Mouse (Mus musculus): ENCODE results near the gene Plekha7. TPM values are rescaled to one million over a fixed set of nuclear protein-coding genes. Genes with fewer than 3 reads are reported as not detected.
"Not testable (repeated sequence)": the region's sequence is repeated elsewhere in the genome, so short reads cannot be mapped to it uniquely, and the experiment has no call there.

Plekha7 gene
- total RNA-seq, 2 experiments from 2014 or later = 13.8 to 14.6 TPM

GRCm38 (mm10) chr7:116131390-116131789 is 176.8 kb downstream of the Plekha7 start:
- DNase-seq = peak; percentile 39 to 56

DNA sequence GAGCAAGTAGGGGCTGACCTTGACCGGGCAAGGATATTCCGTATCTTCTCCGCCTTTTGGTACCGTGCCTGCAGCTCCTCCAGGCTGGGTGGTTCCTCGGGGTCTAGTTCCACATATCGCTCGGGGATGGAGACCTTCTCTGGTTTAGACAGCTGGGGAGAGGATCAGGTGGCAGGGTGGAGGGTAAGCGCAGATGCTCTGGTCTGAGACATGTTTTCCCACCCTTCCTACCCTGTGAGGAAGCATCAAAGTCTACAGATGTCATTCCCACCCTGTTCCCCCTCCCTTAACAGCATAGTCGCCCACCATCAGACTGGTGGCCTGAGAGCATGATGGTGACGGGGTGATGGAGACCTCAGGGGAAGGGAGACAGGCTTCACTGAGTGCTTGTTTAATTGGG is 178.8 kb downstream of the Plekha7 start:
- DNase-seq = no peak

DNA sequence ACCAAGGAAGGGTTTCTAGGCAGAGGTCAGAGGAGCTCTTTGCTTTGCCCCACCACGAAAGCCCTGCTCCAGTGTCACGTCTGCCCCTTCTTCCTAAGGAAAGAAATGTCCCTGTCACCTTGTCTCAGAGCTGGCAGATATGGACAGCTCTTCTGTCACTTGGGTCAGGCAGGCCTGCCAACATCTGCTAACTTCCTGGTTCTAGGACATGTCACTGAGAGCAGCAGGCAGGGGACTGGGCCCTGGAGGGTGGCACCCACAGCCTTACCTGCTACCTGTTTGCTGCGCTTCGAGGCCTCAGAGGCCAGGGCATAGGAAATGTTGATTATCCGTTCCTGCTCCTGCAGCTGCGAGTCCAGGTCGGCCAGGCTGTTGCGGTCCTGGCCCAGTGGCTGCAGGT is 179.9 kb downstream of the Plekha7 start:
- no peak for DNase-seq

- DNase-seq = no peak
These were observed 181.1 kb downstream of the Plekha7 start for GRCm38 (mm10) chr7:116127052-116127451.

- no peak for DNase-seq
These were observed 182.5 kb downstream of the Plekha7 start for GRCm38 (mm10) chr7:116125671-116126070.

- no peak for DNase-seq
These were observed 184.1 kb downstream of the Plekha7 start for GRCm38 (mm10) chr7:116124057-116124456.

DNA sequence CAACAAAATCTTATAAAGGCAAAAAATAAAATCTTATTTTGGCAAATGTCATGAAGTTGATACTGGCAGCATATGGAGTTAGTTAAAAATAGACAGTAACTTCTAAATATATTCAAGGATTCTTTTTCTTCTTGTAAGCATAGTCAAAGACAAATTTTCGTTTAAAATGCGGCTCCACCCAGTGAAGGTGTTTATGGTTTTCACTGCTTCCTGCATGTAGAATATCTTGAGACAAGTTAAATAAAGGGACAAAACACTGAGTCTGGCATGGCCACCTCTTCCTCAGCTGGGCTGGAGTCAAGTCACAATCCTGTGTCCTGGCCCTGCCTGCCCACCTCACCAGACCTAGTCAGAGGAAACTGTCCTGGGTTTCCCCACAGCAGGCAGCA is 184.6 kb downstream of the Plekha7 start:
- no peak for DNase-seq

DNA sequence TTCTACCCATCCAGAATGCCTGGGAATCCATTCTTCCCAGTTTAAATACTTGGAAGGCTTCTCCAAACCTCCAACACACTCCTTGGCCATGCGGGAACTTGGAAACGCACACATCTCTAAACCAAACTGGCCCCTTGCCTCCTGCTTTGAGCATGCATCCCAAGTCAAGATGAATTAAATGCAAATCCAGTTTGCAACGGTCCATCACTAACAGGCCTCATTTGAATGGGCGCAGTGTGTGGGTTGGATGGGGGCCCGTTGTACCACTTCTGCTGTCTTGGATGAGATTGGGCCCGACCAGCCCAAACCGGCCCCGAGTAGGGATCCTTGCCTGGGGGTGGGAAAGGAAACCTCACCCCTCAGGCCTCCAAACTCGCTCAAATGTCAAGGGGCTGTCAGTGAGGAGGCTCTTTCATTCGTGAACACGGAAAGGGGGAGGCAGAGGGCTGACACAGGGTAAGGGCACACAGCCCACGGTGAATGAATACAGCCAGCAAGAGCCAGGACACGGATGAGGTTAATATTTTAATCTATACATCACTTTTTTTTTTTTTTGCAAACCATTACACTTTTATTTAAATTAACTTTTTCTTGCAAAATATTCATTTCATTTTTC is 185.1 kb downstream of the Plekha7 start:
- no peak for DNase-seq

DNA sequence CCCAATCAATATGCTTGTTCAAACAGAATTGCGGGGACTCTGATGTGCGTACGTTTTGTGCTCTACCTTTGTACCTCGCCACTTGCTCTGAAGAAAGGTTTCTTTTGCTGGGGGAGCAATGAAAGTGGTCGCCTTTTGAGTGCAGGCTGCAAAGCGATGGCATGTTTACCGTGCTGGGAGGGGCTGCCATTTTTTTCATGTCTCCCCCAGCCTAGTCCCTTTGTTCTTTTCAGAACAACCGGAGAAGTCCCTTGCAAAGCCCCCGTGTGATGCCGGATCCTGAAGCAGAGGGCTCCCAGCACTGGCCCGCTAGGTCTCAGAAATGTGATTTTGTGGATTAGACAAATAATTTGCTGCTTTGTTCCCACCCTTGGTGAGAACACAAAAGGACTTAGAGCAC is 187.0 kb downstream of the Plekha7 start:
- no peak for DNase-seq

GRCm38 (mm10) chr7:116120737-116121136 is 187.4 kb downstream of the Plekha7 start:
- DNase-seq = no peak

- DNase-seq = no peak
These were observed 188.8 kb downstream of the Plekha7 start for GRCm38 (mm10) chr7:116119306-116119857.

DNA sequence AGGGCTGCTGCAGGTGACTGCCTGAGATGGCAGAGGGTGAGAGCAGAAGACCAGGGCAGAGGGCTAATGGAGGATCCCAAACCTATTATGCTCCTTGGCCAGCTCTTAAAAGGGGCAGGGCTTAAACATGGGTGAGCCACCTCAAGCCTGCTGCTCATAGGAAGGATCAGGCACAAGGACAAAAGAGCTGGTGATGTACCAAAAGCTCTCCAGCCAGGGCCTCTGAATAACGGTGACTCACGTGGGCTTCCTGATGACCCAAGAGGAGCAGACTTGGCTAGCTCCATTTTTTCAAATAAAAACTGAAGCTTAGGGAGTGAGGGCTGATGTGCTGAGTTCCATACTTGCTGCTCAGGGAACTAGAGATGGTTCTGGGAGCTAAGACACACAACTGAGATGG is 192.2 kb downstream of the Plekha7 start:
- DNase-seq = peak; percentile 71 to 75

DNA sequence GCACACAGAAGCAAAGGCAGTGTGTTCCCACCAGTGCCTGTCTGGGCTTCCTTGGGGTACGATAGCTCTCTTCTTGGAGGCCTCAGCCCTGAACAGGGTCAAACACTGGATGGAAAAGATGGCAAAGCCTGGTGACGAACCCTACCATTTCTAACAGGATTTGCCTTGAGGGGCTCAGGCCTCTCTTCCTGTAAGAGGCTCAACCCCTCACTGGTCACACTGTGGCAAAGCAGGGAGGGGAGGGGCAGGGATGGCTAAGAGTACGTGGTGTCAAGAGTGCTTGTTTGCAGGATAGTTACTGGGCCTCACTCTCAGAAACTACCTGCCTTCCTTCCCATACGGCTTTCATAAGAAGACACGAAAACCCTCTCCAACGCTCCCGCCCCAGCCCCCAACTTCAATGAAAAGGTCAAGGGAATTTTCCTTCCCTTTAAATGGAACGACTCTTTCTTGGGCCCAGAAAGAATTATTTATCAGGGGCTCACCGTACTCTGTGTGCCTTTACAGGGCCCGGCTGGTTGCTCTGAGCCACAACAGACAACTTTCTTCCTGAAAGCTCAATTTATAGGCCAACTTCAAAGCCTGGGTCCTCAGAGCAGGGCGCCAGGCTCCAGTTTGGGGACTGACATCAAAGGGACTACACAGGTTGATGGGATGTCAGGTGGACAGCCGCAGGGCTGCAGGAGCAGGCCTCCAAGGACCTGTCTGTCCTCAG is 192.8 kb downstream of the Plekha7 start:
- peak; percentile 31 to 64 for DNase-seq

GRCm38 (mm10) chr7:116111546-116111945 is 196.6 kb downstream of the Plekha7 start:
- DNase-seq = no peak

- DNase-seq = no peak
These were observed 197.5 kb downstream of the Plekha7 start for GRCm38 (mm10) chr7:116110661-116111060.

GRCm38 (mm10) chr7:116103091-116103490 is 205.1 kb downstream of the Plekha7 start:
- DNase-seq = no peak

DNA sequence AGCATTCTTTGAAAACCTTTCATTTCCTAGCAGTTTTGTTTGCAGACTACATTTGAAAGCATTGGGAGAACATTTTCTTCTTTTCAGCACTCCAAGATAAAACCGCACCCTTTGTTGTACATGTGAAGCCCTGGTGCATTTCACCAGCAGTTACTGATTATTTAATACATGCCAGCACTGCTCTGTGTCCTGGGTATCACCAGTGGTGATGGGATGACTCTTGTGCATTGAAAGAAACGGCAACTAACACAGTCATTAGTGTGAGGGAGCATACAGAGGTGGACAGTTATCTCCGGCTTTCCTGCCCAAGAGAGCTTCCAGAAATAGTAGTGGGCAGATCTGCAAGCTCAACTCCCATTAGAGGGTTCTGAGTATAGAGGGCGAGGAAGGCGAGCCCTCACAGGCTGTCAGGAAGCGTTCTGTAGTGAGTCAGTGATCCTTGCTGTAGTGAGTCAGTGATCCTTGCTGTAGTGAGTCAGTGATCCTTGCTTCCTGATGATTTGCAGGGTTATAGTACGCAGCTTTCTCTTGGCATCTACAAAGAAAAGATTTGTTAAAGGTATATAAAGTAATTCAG is 208.1 kb downstream of the Plekha7 start:
- DNase-seq = peak; percentile 48 to 61

GRCm38 (mm10) chr7:116093466-116093850 is 214.7 kb downstream of the Plekha7 start:
- no peak for DNase-seq

DNA sequence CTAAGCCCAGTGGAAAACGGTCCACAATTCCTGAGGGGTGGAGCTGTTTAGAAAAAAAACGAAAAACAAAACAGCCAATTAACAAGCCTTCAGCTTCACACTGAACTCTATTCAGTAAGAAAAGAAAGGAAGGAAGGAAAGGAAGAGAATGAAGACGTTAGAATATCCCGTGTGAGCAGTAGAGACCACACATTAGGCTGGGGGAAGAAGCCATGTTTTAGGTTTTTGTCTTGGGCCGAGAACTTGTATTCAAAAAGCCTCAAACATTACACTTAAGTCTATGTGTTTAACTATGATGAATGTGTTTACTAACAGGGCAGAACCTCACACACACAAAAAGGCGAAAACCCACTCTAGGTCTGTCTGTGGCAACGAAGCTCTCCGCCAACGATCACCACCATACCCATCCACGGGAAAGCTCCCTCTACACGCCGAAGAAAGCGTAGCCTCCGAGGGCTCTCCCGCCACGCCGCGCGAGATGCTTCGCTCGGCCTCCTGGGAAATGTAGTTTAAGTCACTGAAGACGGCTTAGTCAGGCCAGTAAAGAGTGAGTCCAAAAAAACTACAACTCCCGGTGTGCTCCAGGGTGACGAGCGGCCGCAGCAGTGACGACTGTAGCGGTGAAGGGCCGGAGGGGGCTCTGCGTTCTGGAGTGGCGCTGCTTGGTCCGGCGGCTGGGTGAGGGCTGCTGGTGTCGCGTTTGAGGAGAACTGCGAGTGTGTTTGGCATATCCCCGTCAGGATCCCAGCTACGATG is 215.3 kb downstream of the Plekha7 start:
- peak; percentile 93 for DNase-seq

DNA sequence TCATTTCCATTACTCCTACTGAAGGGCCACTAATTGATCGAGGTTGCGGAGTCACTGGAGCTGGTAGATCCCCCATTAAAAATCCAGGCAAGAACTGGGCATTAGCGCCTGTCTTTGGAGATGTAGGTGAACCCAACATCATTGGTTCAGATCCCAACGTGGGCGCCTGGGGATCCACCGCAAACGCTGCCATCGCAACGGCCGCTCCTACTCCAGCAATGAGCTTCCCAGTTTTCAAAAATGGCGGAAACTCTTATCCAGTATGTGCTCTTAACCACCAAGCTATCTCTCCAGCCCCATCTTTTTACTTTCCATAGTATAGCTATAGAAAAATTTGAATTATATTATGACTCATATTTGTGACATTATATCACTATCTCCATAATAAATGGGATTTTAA is 223.8 kb downstream of the Plekha7 start, which contains the start of gene Gm4353:
TSS of gene Gm4353 (minus strand) at position 270 of the 400 bp plus-strand sequence.
- DNase-seq = not testable (repeated sequence)

All from adrenal gland, postnatal 36 days (tissue).